Mouse (Mus musculus) forebrain, embryonic 16.5 days (tissue): ENCODE results near the gene Knop1. TPM values are rescaled to one million over a fixed set of nuclear protein-coding genes. Genes with fewer than 3 reads are reported as not detected.

Experiments
- ATAC-seq: fragments of 200-750 bp; cut with Nextera tagmentation; 2 replicates; pipeline ENCODE4 v1.8.0; 2017; ENCODE audit warnings: mild to moderate bottlenecking, moderate library complexity
- H3K27ac ChIP-seq: fragments of 300-500 bp; sonication (generic); 2 replicates; pipeline ENCODE4 v1.5.1; 2014; ENCODE audit warnings: low read length, control low read depth
- H3K27me3 ChIP-seq: fragments of 300-500 bp; sonication (generic); replicated peaks from 2 replicates; pipeline ENCODE4 v1.6.1; 2014; ENCODE audit warnings: low read length; ENCODE audit not compliant: control insufficient read depth, insufficient read depth
- H3K36me3 ChIP-seq: fragments of 300-500 bp; sonication (generic); 2 replicates; pipeline ENCODE4 v1.6.1; 2014; ENCODE audit not compliant: control insufficient read depth, insufficient read depth
- H3K4me1 ChIP-seq: fragments of 300-500 bp; sonication (generic); replicated peaks from 2 replicates; pipeline ENCODE4 v1.6.1; 2014; ENCODE audit warnings: low read length; ENCODE audit not compliant: control insufficient read depth, insufficient read depth
- H3K4me2 ChIP-seq: fragments of 300-500 bp; sonication (generic); 2 replicates; pipeline ENCODE4 v1.6.1; 2014; ENCODE audit warnings: mild to moderate bottlenecking, low read length, control low read depth
- H3K4me3 ChIP-seq: fragments of 300-500 bp; sonication (generic); replicated peaks from 2 replicates; pipeline ENCODE4 v1.5.1; 2014; ENCODE audit warnings: mild to moderate bottlenecking, low read length, control low read depth
- H3K9ac ChIP-seq: fragments of 300-500 bp; sonication (generic); replicated peaks from 2 replicates; pipeline ENCODE4 v1.6.1; 2014; ENCODE audit warnings: low read depth, low read length, control low read depth
- H3K9me3 ChIP-seq: fragments of 300-500 bp; sonication (generic); 2 replicates; pipeline ENCODE4 v1.6.1; 2016; ENCODE audit warnings: low read length; ENCODE audit not compliant: control insufficient read depth
- WGBS: fragments of 180-500 bp; shearing (Covaris S2); extraction: QIAGEN DNeasy Blood & Tissue Kit; methylation state at CpG from one replicate; pipeline ENCODE4 v1.1.7; 2014; 5-methylcytosine and 5-hydroxymethylcytosine counted together
- polyA plus RNA-seq: library from polyadenylated mRNA; unstranded; fragments of >200 nt; fragmentation: Nextera tagmentation; extraction: Ambion mirVana; gene quantifications from 2 replicates; pipeline ENCODE4 v1.2.1, GENCODE M21; 2015

Gene Knop1
- polyA plus RNA-seq, 1 experiment from 2014 or later, result 69.1 TPM

GRCm38 (mm10) chr7:118793899-118794298 lies 62.2 kb downstream of the Knop1 start:
- no peaks in the 10 kb centered on the region for H3K9me3 ChIP-seq
- WGBS, result 84% methylated on average over 8 of the region's 8 CpGs
- H3K9ac ChIP-seq, result no peak overlapping the region
- no peak overlapping the region for H3K4me2 ChIP-seq
- ATAC-seq, result no peak
- H3K27ac ChIP-seq, result no peak overlapping the region
- H3K36me3 ChIP-seq, result peaks cover 15% of the 10 kb centered on the region
- no peaks in the 10 kb centered on the region for H3K27me3 ChIP-seq
- H3K4me3 ChIP-seq, result no peak overlapping the region
- H3K4me1 ChIP-seq, result no peaks in the 10 kb centered on the region

Other genes starting within 250 kb of the Knop1 start
- gene Gde1, start 150.5 kb downstream of the Knop1 start, polyA plus RNA-seq, result 166 and 174 TPM in 2 replicates
- gene Ccp110, start 143.7 kb downstream of the Knop1 start, polyA plus RNA-seq, result 40.0 and 42.4 TPM in 2 replicates
- 103 and 109 TPM in 2 replicates for gene Vps35l, start 116.0 kb downstream of the Knop1 start, polyA plus RNA-seq
- 3.9 and 4.5 TPM in 2 replicates for gene Iqck, start 502 bp downstream of the Knop1 start, polyA plus RNA-seq
- gene Gprc5b, start 139.0 kb upstream of the Knop1 start, polyA plus RNA-seq, result 5.9 and 6.2 TPM in 2 replicates